Mouse (Mus musculus) E14TG2a.4 (cell line): ENCODE results near the gene Hsf2bp.

Source experiments
- H3K27me3 ChIP-seq: 2 replicates; pipeline ENCODE4 v1.6.1; 2014; ENCODE audit warnings: low read length, control low read depth; ENCODE audit not compliant: insufficient read depth
- H3K36me3 ChIP-seq: 2 replicates; pipeline ENCODE4 v1.6.1; 2014; ENCODE audit warnings: low read length, control low read depth; ENCODE audit not compliant: insufficient read depth
- H3K4me1 ChIP-seq: replicated peaks from 2 replicates; pipeline ENCODE4 v1.6.1; 2014; ENCODE audit warnings: low read depth, low read length, control low read depth
- H3K4me3 ChIP-seq: replicated peaks from 2 replicates; pipeline ENCODE4 v1.5.1; 2014; ENCODE audit warnings: mild to moderate bottlenecking, low read length
- H3K9me3 ChIP-seq: 2 replicates; pipeline ENCODE4 v1.6.1; 2014; ENCODE audit warnings: low read length, control low read depth
- CTCF ChIP-seq: conservative IDR thresholded peaks from 2 replicates; pipeline ENCODE4 v1.5.1; 2014; ENCODE audit warnings: low read length
- NANOG ChIP-seq: IDR thresholded peaks from 2 replicates; pipeline ENCODE4 v1.6.1; 2014; ENCODE audit warnings: borderline replicate concordance, low read length, mixed read lengths
- POU5F1 ChIP-seq: IDR thresholded peaks from 2 replicates; pipeline ENCODE4 v1.6.1; 2014; ENCODE audit warnings: low read length, borderline replicate concordance

The Hsf2bp gene

GRCm38 (mm10) chr17:31920589-31921190, 115.5 kb downstream of the Hsf2bp start:
- TF ChIP-seq POU5F1 = no peak
- TF ChIP-seq CTCF = no peak
- no peak for TF ChIP-seq NANOG
- H3K4me3 ChIP-seq = no peak overlapping the region

GRCm38 (mm10) chr17:31919599-31919998, 116.5 kb downstream of the Hsf2bp start:
- H3K36me3 ChIP-seq = no peaks in the 10 kb centered on the region
- H3K9me3 ChIP-seq = peaks cover 7% of the 10 kb centered on the region; the same call in 1 of the 2 replicates
- H3K4me3 ChIP-seq = no peak overlapping the region
- TF ChIP-seq CTCF (no peak), NANOG (no peak), POU5F1 (no peak)
- no peaks in the 10 kb centered on the region for H3K27me3 ChIP-seq
- H3K4me1 ChIP-seq = peaks cover 30% of the 10 kb centered on the region

More at GRCm38 (mm10) chr17:31920589-31921190, 115.5 kb downstream of the Hsf2bp start:
- H3K27me3 ChIP-seq = no peaks in the 10 kb centered on the region
- peaks cover 7% of the 10 kb centered on the region; the same call in 1 of the 2 replicates for H3K9me3 ChIP-seq
- peaks cover 30% of the 10 kb centered on the region for H3K4me1 ChIP-seq
- no peaks in the 10 kb centered on the region for H3K36me3 ChIP-seq

- H3K36me3 ChIP-seq = no peaks in the 10 kb centered on the region
- H3K27me3 ChIP-seq = no peaks in the 10 kb centered on the region
- H3K4me1 ChIP-seq = peaks cover 34% of the 10 kb centered on the region
- H3K9me3 ChIP-seq = peaks cover 7% of the 10 kb centered on the region; the same call in 1 of the 2 replicates
- no peak overlapping the region for H3K4me3 ChIP-seq
- TF ChIP-seq NANOG = no peak
- TF ChIP-seq CTCF = no peak
- no peak for TF ChIP-seq POU5F1
Observed at GRCm38 (mm10) chr17:31918374-31918773, 117.8 kb downstream of the Hsf2bp start.

- Histone ChIP-seq H3K27me3 (no peaks in the 10 kb centered on the region), H3K36me3 (no peaks in the 10 kb centered on the region), H3K4me1 (peaks cover 50% of the 10 kb centered on the region), H3K4me3 (no peak overlapping the region), H3K9me3 (no peaks in the 10 kb centered on the region)
- TF ChIP-seq CTCF = no peak
- no peak for TF ChIP-seq NANOG
- no peak for TF ChIP-seq POU5F1
Observed at GRCm38 (mm10) chr17:31916461-31916775, 119.7 kb downstream of the Hsf2bp start.

- H3K4me1 ChIP-seq = peaks cover 50% of the 10 kb centered on the region
- H3K36me3 ChIP-seq = no peaks in the 10 kb centered on the region
- no peak for TF ChIP-seq CTCF
- no peak overlapping the region for H3K4me3 ChIP-seq
- H3K9me3 ChIP-seq = no peaks in the 10 kb centered on the region
- H3K27me3 ChIP-seq = no peaks in the 10 kb centered on the region
Observed at GRCm38 (mm10) chr17:31915756-31916460, 120.2 kb downstream of the Hsf2bp start.

GRCm38 (mm10) chr17:31914323-31914722, 121.8 kb downstream of the Hsf2bp start:
- H3K9me3 ChIP-seq = no peaks in the 10 kb centered on the region
- H3K4me1 ChIP-seq = peaks cover 35% of the 10 kb centered on the region
- no peaks in the 10 kb centered on the region for H3K36me3 ChIP-seq
- no peak for TF ChIP-seq POU5F1
- TF ChIP-seq NANOG = no peak
- TF ChIP-seq CTCF = no peak
- no peak overlapping the region for H3K4me3 ChIP-seq
- no peaks in the 10 kb centered on the region for H3K27me3 ChIP-seq

GRCm38 (mm10) chr17:31912881-31913662, 123.1 kb downstream of the Hsf2bp start:
- Histone ChIP-seq H3K4me3 (no peak overlapping the region), H3K36me3 (no peaks in the 10 kb centered on the region), H3K4me1 (peaks cover 34% of the 10 kb centered on the region), H3K27me3 (no peaks in the 10 kb centered on the region), H3K9me3 (no peaks in the 10 kb centered on the region)
- TF ChIP-seq CTCF (no peak), NANOG (no peak), POU5F1 (no peak)

- Histone ChIP-seq H3K27me3 (no peaks in the 10 kb centered on the region; the same call in 1 of the 2 replicates), H3K4me3 (no peak overlapping the region), H3K4me1 (peaks cover 34% of the 10 kb centered on the region), H3K9me3 (no peaks in the 10 kb centered on the region), H3K36me3 (no peaks in the 10 kb centered on the region)
- no peak for TF ChIP-seq POU5F1
- TF ChIP-seq NANOG = no peak
Observed at GRCm38 (mm10) chr17:31912387-31912786, 123.8 kb downstream of the Hsf2bp start.
